8 mouse cellular contexts compared by ENCODE assay signal in genomic region chr4:140084521-140085011, GRCm38 (mm10).
DNase-seq lines count a peak whose midpoint lies in the region; ATAC-seq and TF ChIP-seq lines count a peak whose summit lies in the region.

No protein-coding gene starts in this region.

- H3K27me3 ChIP-seq in heart, adult 2 months (ENCODE audit: control insufficient read depth, insufficient read depth, low read length): no peaks in the 10 kb centered on the region
- H3K27me3 ChIP-seq in heart, embryonic 12.5 days (replicated peaks): no peaks in the 10 kb centered on the region; the same call in 1 of the 2 replicates
- no peaks in the 10 kb centered on the region for H3K27me3 ChIP-seq in thymus, adult 2 months (ENCODE audit: control insufficient read depth, insufficient read depth, low read length)

- no peak overlapping the region for H3K4me2 ChIP-seq in heart, embryonic 12.5 days

- 30% methylated on average over 11 of the region's 11 CpGs for WGBS in heart, adult 2 months
- 51% methylated on average over 11 of the region's 11 CpGs for WGBS in heart, embryonic 12.5 days
- 28% methylated on average over 11 of the region's 11 CpGs for WGBS in large intestine, adult 2 months
- 80% methylated on average over 11 of the region's 11 CpGs for WGBS in thymus, adult 2 months
- 40% methylated on average over 11 of the region's 11 CpGs for WGBS in lung, adult 2 months

- H3K9me3 ChIP-seq in heart, embryonic 12.5 days (replicated peaks): no peaks in the 10 kb centered on the region

- intact Hi-C loops in heart, adult 2 months (cut with DNase I): no loop called here

- peak; percentile 53 to 60 for DNase-seq in heart, adult 2 months
- peak; percentile 88 for DNase-seq in brain, adult 2 months (ENCODE audit: low read depth, low spot score)
- peak; percentile 65 to 73 for DNase-seq in cerebellum, postnatal 36 days
- DNase-seq in large intestine, adult 2 months (ENCODE audit: low read depth, low spot score): peak; percentile 10
- DNase-seq in thymus, adult 2 months: no peak
- no peak for DNase-seq in thymus, postnatal 4 days
- DNase-seq in lung, adult 2 months: no peak

- no peak for TF ChIP-seq CTCF in heart, adult 2 months (IDR thresholded peaks at IDR 0.05)
- TF ChIP-seq CTCF in thymus, adult 2 months (IDR thresholded peaks at IDR 0.05; ENCODE audit: borderline replicate concordance, control insufficient read depth, extremely low read depth, insufficient read depth, low read length, poor library complexity): no peak
- no peak for TF ChIP-seq CTCF in lung, adult 2 months (IDR thresholded peaks at IDR 0.05; ENCODE audit: insufficient read depth, low read length)

- H3K4me3 ChIP-seq in heart, adult 2 months: no peak overlapping the region
- H3K4me3 ChIP-seq in heart, embryonic 12.5 days: no peak overlapping the region
- no peak overlapping the region for H3K4me3 ChIP-seq in thymus, adult 2 months (ENCODE audit: control insufficient read depth, insufficient read depth, low read length)
- no peak overlapping the region for H3K4me3 ChIP-seq in lung, adult 2 months (replicated peaks; ENCODE audit: extremely low read depth, low read depth, low read length)

- H3K27ac ChIP-seq in heart, adult 2 months: 0 out of 2 replicates have a peak overlapping the region, but pooled peaks have one; percentile 17
- H3K27ac ChIP-seq in heart, embryonic 12.5 days (ENCODE audit: poor library complexity, severe bottlenecking): no peak overlapping the region
- H3K27ac ChIP-seq in thymus, adult 2 months (ENCODE audit: control insufficient read depth, insufficient read depth, low read length): no peak overlapping the region

- TF ChIP-seq EP300 in heart, adult 2 months (IDR thresholded peaks at IDR 0.05; ENCODE audit: insufficient read depth, low read depth, low read length): no peak

- no peak for TF ChIP-seq POLR2A in heart, adult 2 months (IDR thresholded peaks at IDR 0.05; ENCODE audit: insufficient read depth, low read depth, low read length)
- no peak for TF ChIP-seq POLR2A in thymus, adult 2 months (IDR thresholded peaks at IDR 0.05; ENCODE audit: control insufficient read depth, extremely low read depth, insufficient read depth, low read length, poor library complexity)
- TF ChIP-seq POLR2A in lung, adult 2 months (IDR thresholded peaks at IDR 0.05; ENCODE audit: borderline replicate concordance, extremely low read depth, low read depth, low read length): no peak

- ATAC-seq in heart, embryonic 12.5 days (ENCODE audit: insufficient number of reproducible peaks, low FRiP score): no peak

- H3K9ac ChIP-seq in heart, adult 2 months (ENCODE audit: low read depth, low read length): no peak overlapping the region
- no peak overlapping the region; the same call in 1 of the 2 replicates for H3K9ac ChIP-seq in heart, embryonic 12.5 days

- H3K4me1 ChIP-seq in heart, adult 2 months (ENCODE audit: control insufficient read depth, insufficient read depth, low read length): peaks cover 4% of the 10 kb centered on the region; the same call in 1 of the 2 replicates
- peaks cover 3% of the 10 kb centered on the region; the same call in 1 of the 2 replicates for H3K4me1 ChIP-seq in heart, embryonic 12.5 days (replicated peaks)
- H3K4me1 ChIP-seq in thymus, adult 2 months (replicated peaks; ENCODE audit: control insufficient read depth, insufficient read depth, low read length): no peaks in the 10 kb centered on the region
- no peaks in the 10 kb centered on the region for H3K4me1 ChIP-seq in lung, adult 2 months (ENCODE audit: control insufficient read depth, insufficient read depth, low read length)

- no peaks in the 10 kb centered on the region for H3K79me2 ChIP-seq in heart, adult 2 months (replicated peaks; ENCODE audit: control insufficient read depth, insufficient read depth, low read length)

- H3K36me3 ChIP-seq in heart, adult 2 months (ENCODE audit: control insufficient read depth, insufficient read depth, low read length): no peaks in the 10 kb centered on the region
- no peaks in the 10 kb centered on the region for H3K36me3 ChIP-seq in heart, embryonic 12.5 days
- H3K36me3 ChIP-seq in thymus, adult 2 months (ENCODE audit: control insufficient read depth, insufficient read depth, low read length): no peaks in the 10 kb centered on the region

Comparison
In these comparisons a context has a peak if more than half of its experiments do, and no peak if none do; other contexts are left out.
1. DNase-seq: peak in heart, adult 2 months (2 of 2), brain, adult 2 months (single experiment), cerebellum, postnatal 36 days (2 of 2) and large intestine, adult 2 months (single experiment); none in thymus, adult 2 months (single experiment), thymus, postnatal 4 days (single experiment) and lung, adult 2 months (single experiment).